Mouse (Mus musculus): ENCODE results near the gene AC124502.3. TPM values are rescaled to one million over a fixed set of nuclear protein-coding genes. Genes with fewer than 3 reads are reported as not detected.
A peak's percentile ranks its signal among the peaks of the same experiment; 100 is the strongest.
"Not testable (repeated sequence)": the region's sequence is repeated elsewhere in the genome, so short reads cannot be mapped to it uniquely, and the experiment has no call there.

AC124502.3 gene
- 7.3 and 8.4 TPM in 2 replicates for total RNA-seq (2017)

- ATAC-seq (replicated peaks in 1 of 2; ENCODE audit: insufficient read depth in 1 of 2, low FRiP score in 2 of 2, low TSS enrichment in 1 of 2, low read depth in 1 of 2, poor library complexity in 2 of 2, severe bottlenecking in 2 of 2): peak; percentile 79 to 89
Measured at GRCm38 (mm10) chr19:5038709-5039156, at the start of gene AC124502.3, which contains the start of gene B4gat1. Gene AC124502.3 (plus strand): TSS chr19:5038891. Gene B4gat1 (plus strand): TSS chr19:5038826.

GRCm38 (mm10) chr19:4989013-4989412 lies 49.7 kb upstream of the AC124502.3 start:
- ATAC-seq (replicated peaks in 1 of 2; ENCODE audit: insufficient read depth in 1 of 2, low FRiP score in 2 of 2, low TSS enrichment in 1 of 2, low read depth in 1 of 2, poor library complexity in 2 of 2, severe bottlenecking in 2 of 2): peak; percentile 70 to 85

- no peak for ATAC-seq (replicated peaks in 1 of 2; ENCODE audit: insufficient read depth in 1 of 2, low FRiP score in 2 of 2, low TSS enrichment in 1 of 2, low read depth in 1 of 2, poor library complexity in 2 of 2, severe bottlenecking in 2 of 2)
Measured at GRCm38 (mm10) chr19:4989434-4990255, 49.0 kb upstream of the AC124502.3 start.

GRCm38 (mm10) chr19:4990256-4990625 lies 48.5 kb upstream of the AC124502.3 start, which contains the start of gene Npas4:
Gene Npas4 (minus strand): TSS chr19:4990316.
- no peak for ATAC-seq (replicated peaks in 1 of 2; ENCODE audit: insufficient read depth in 1 of 2, low FRiP score in 2 of 2, low TSS enrichment in 1 of 2, low read depth in 1 of 2, poor library complexity in 2 of 2, severe bottlenecking in 2 of 2)

- ATAC-seq (replicated peaks in 1 of 2; ENCODE audit: insufficient read depth in 1 of 2, low FRiP score in 2 of 2, low TSS enrichment in 1 of 2, low read depth in 1 of 2, poor library complexity in 2 of 2, severe bottlenecking in 2 of 2): no peak
Measured at GRCm38 (mm10) chr19:4990716-4991115, 48.0 kb upstream of the AC124502.3 start.

- no peak for ATAC-seq (replicated peaks in 1 of 2; ENCODE audit: insufficient read depth in 1 of 2, low FRiP score in 2 of 2, low TSS enrichment in 1 of 2, low read depth in 1 of 2, poor library complexity in 2 of 2, severe bottlenecking in 2 of 2)
Measured at GRCm38 (mm10) chr19:4992371-4992770, 46.3 kb upstream of the AC124502.3 start.

GRCm38 (mm10) chr19:4992904-4993303 lies 45.8 kb upstream of the AC124502.3 start:
- peak; percentile 30 to 49; a peak in 3 of 4 replicates for ATAC-seq (replicated peaks in 1 of 2; ENCODE audit: insufficient read depth in 1 of 2, low FRiP score in 2 of 2, low TSS enrichment in 1 of 2, low read depth in 1 of 2, poor library complexity in 2 of 2, severe bottlenecking in 2 of 2)

- ATAC-seq (replicated peaks in 1 of 2; ENCODE audit: insufficient read depth in 1 of 2, low FRiP score in 2 of 2, low TSS enrichment in 1 of 2, low read depth in 1 of 2, poor library complexity in 2 of 2, severe bottlenecking in 2 of 2): no peak
Measured at GRCm38 (mm10) chr19:4994043-4994442, 44.6 kb upstream of the AC124502.3 start.

- ATAC-seq (replicated peaks in 1 of 2; ENCODE audit: insufficient read depth in 1 of 2, low FRiP score in 2 of 2, low TSS enrichment in 1 of 2, low read depth in 1 of 2, poor library complexity in 2 of 2, severe bottlenecking in 2 of 2): no peak
Measured at GRCm38 (mm10) chr19:4999445-5000140, 39.1 kb upstream of the AC124502.3 start.

GRCm38 (mm10) chr19:5001666-5002406 lies 36.9 kb upstream of the AC124502.3 start:
- ATAC-seq (replicated peaks in 1 of 2; ENCODE audit: insufficient read depth in 1 of 2, low FRiP score in 2 of 2, low TSS enrichment in 1 of 2, low read depth in 1 of 2, poor library complexity in 2 of 2, severe bottlenecking in 2 of 2): peak; percentile 71 to 73

GRCm38 (mm10) chr19:5003644-5004043 lies 35.0 kb upstream of the AC124502.3 start:
- not testable (repeated sequence) for ATAC-seq (replicated peaks in 1 of 2; ENCODE audit: insufficient read depth in 1 of 2, low FRiP score in 2 of 2, low TSS enrichment in 1 of 2, low read depth in 1 of 2, poor library complexity in 2 of 2, severe bottlenecking in 2 of 2)

GRCm38 (mm10) chr19:5004925-5005324 lies 33.8 kb upstream of the AC124502.3 start:
- no peak for ATAC-seq (replicated peaks in 1 of 2; ENCODE audit: insufficient read depth in 1 of 2, low FRiP score in 2 of 2, low TSS enrichment in 1 of 2, low read depth in 1 of 2, poor library complexity in 2 of 2, severe bottlenecking in 2 of 2)

- no peak for ATAC-seq (replicated peaks in 1 of 2; ENCODE audit: insufficient read depth in 1 of 2, low FRiP score in 2 of 2, low TSS enrichment in 1 of 2, low read depth in 1 of 2, poor library complexity in 2 of 2, severe bottlenecking in 2 of 2)
Measured at GRCm38 (mm10) chr19:5013138-5013537, 25.6 kb upstream of the AC124502.3 start.

- 0 out of 4 replicates have a peak, but pooled peaks of 1 of the 2 experiments have one; percentile 49 for ATAC-seq (replicated peaks in 1 of 2; ENCODE audit: insufficient read depth in 1 of 2, low FRiP score in 2 of 2, low TSS enrichment in 1 of 2, low read depth in 1 of 2, poor library complexity in 2 of 2, severe bottlenecking in 2 of 2)
Measured at GRCm38 (mm10) chr19:5014961-5015398, 23.7 kb upstream of the AC124502.3 start.

- no peak for ATAC-seq (replicated peaks in 1 of 2; ENCODE audit: insufficient read depth in 1 of 2, low FRiP score in 2 of 2, low TSS enrichment in 1 of 2, low read depth in 1 of 2, poor library complexity in 2 of 2, severe bottlenecking in 2 of 2)
Measured at GRCm38 (mm10) chr19:5016221-5016742, 22.4 kb upstream of the AC124502.3 start.

- peak; percentile 68 to 76 for ATAC-seq (replicated peaks in 1 of 2; ENCODE audit: insufficient read depth in 1 of 2, low FRiP score in 2 of 2, low TSS enrichment in 1 of 2, low read depth in 1 of 2, poor library complexity in 2 of 2, severe bottlenecking in 2 of 2)
Measured at GRCm38 (mm10) chr19:5016782-5017181, 21.9 kb upstream of the AC124502.3 start.

- no peak for ATAC-seq (replicated peaks in 1 of 2; ENCODE audit: insufficient read depth in 1 of 2, low FRiP score in 2 of 2, low TSS enrichment in 1 of 2, low read depth in 1 of 2, poor library complexity in 2 of 2, severe bottlenecking in 2 of 2)
Measured at GRCm38 (mm10) chr19:5017611-5018010, 21.1 kb upstream of the AC124502.3 start.

Measured in hematopoietic stem cell, adult 5-6 weeks (primary cell).